Mouse (Mus musculus) lung, postnatal 0 days (tissue): Measurements from ENCODE around the gene Dapk2. TPM values are rescaled to one million over a fixed set of nuclear protein-coding genes. Genes with fewer than 3 reads are reported as not detected.

Source experiments
- ATAC-seq: fragments of 200-750 bp; cut with Nextera tagmentation; 2 replicates; pipeline ENCODE4 v1.8.0; 2017; ENCODE audit warnings: moderate library complexity
- DNase-seq: peaks from one replicate; pipeline ENCODE4 v3.0.0-alpha.2; 2016; ENCODE audit warnings: low spot score
- H3K27ac ChIP-seq: fragments of 300-500 bp; sonication (generic); 2 replicates; pipeline ENCODE4 v1.5.1; 2014; ENCODE audit warnings: antibody characterized with exemption, mild to moderate bottlenecking, low read length, mixed read lengths
- H3K27me3 ChIP-seq: fragments of 300-500 bp; sonication (generic); replicated peaks from 2 replicates; pipeline ENCODE4 v1.6.1; 2014; ENCODE audit warnings: low read length, mixed read lengths; ENCODE audit not compliant: insufficient read depth
- H3K36me3 ChIP-seq: fragments of 300-500 bp; sonication (generic); 2 replicates; pipeline ENCODE4 v1.6.1; 2014; ENCODE audit warnings: low read length, mixed read lengths; ENCODE audit not compliant: insufficient read depth
- H3K4me1 ChIP-seq: fragments of 300-500 bp; sonication (generic); 2 replicates; pipeline ENCODE4 v1.6.1; 2014; ENCODE audit warnings: antibody characterized with exemption, low read depth, low read length, mixed read lengths; ENCODE audit not compliant: insufficient read depth
- H3K4me2 ChIP-seq: fragments of 300-500 bp; sonication (generic); replicated peaks from 2 replicates; pipeline ENCODE4 v1.6.1; 2014; ENCODE audit warnings: low read depth, mild to moderate bottlenecking, low read length, moderate library complexity, mixed read lengths
- H3K4me3 ChIP-seq: fragments of 300-500 bp; sonication (generic); 2 replicates; pipeline ENCODE4 v1.5.1; 2014; ENCODE audit warnings: low read depth, low read length
- H3K9ac ChIP-seq: fragments of 300-500 bp; sonication (generic); replicated peaks from 2 replicates; pipeline ENCODE4 v1.6.1; 2014; ENCODE audit warnings: low read depth, mild to moderate bottlenecking
- H3K9me3 ChIP-seq: fragments of 300-500 bp; sonication (generic); 2 replicates; pipeline ENCODE4 v1.6.1; 2016; ENCODE audit warnings: low read length, mixed read lengths
- CTCF ChIP-seq: IDR thresholded peaks from 2 replicates; pipeline ENCODE4 v1.5.1; 2016; ENCODE audit warnings: antibody characterized with exemption, mild to moderate bottlenecking
- EP300 ChIP-seq: IDR thresholded peaks from 2 replicates; pipeline ENCODE4 v1.6.1; 2016; ENCODE audit warnings: antibody characterized with exemption, mild to moderate bottlenecking, control low read depth
- WGBS: fragments of 180-500 bp; shearing (Covaris S2); extraction: QIAGEN DNeasy Blood & Tissue Kit; methylation state at CpG from one replicate; pipeline ENCODE4 v1.1.7; 2014; 5-methylcytosine and 5-hydroxymethylcytosine counted together
- polyA plus RNA-seq: library from polyadenylated mRNA; unstranded; fragments of >200 nt; fragmentation: Nextera tagmentation; extraction: Ambion mirVana; gene quantifications from 2 replicates; pipeline ENCODE4 v1.2.1, GENCODE M21; 2015

Dapk2 gene
- polyA plus RNA-seq, 1 experiment from 2014 or later, result 60.9 TPM

GRCm38 (mm10) chr9:66184572-66184971, 26.5 kb downstream of the Dapk2 start:
- DNase-seq, result no peak
- WGBS, result 78% methylated on average over 5 of the region's 5 CpGs
- TF ChIP-seq EP300, result no peak
- no peak for TF ChIP-seq CTCF

GRCm38 (mm10) chr9:66186426-66186825, 28.4 kb downstream of the Dapk2 start:
- Histone ChIP-seq H3K27ac (no peak overlapping the region), H3K9me3 (no peaks in the 10 kb centered on the region), H3K36me3 (no peaks in the 10 kb centered on the region), H3K4me1 (no peaks in the 10 kb centered on the region), H3K9ac (no peak overlapping the region), H3K27me3 (no peaks in the 10 kb centered on the region), H3K4me2 (no peak overlapping the region), H3K4me3 (no peak overlapping the region)
- DNase-seq (no peak), ATAC-seq (no peak)
- TF ChIP-seq CTCF (no peak), EP300 (no peak)
- 47% methylated on average over 6 of the region's 6 CpGs for WGBS

More at GRCm38 (mm10) chr9:66184572-66184971, 26.5 kb downstream of the Dapk2 start:
- H3K27me3 ChIP-seq, result no peaks in the 10 kb centered on the region
- ATAC-seq, result no peak
- no peak overlapping the region for H3K27ac ChIP-seq
- peaks cover 2% of the 10 kb centered on the region; the same call in 1 of the 2 replicates for H3K4me1 ChIP-seq
- no peak overlapping the region for H3K4me2 ChIP-seq
- no peak overlapping the region for H3K9ac ChIP-seq
- H3K9me3 ChIP-seq, result no peaks in the 10 kb centered on the region
- H3K4me3 ChIP-seq, result no peak overlapping the region
- no peaks in the 10 kb centered on the region for H3K36me3 ChIP-seq

GRCm38 (mm10) chr9:66189026-66189425, 31.0 kb downstream of the Dapk2 start:
- Histone ChIP-seq H3K4me1 (no peaks in the 10 kb centered on the region), H3K9ac (no peak overlapping the region), H3K4me3 (no peak overlapping the region), H3K9me3 (no peaks in the 10 kb centered on the region), H3K4me2 (no peak overlapping the region), H3K27me3 (no peaks in the 10 kb centered on the region), H3K36me3 (no peaks in the 10 kb centered on the region), H3K27ac (no peak overlapping the region)
- DNase-seq (no peak), ATAC-seq (0 out of 2 replicates have a peak, but pooled peaks have one; percentile 14)
- TF ChIP-seq EP300 (no peak), CTCF (peak; percentile 17; the same call in 1 of the 2 replicates)
- 55% methylated on average over 1 of the region's 1 CpGs for WGBS

GRCm38 (mm10) chr9:66194003-66194402, 36.0 kb downstream of the Dapk2 start:
- no peaks in the 10 kb centered on the region for H3K27me3 ChIP-seq
- no peaks in the 10 kb centered on the region for H3K9me3 ChIP-seq
- DNase-seq (no peak), ATAC-seq (no peak)
- no peak overlapping the region for H3K4me3 ChIP-seq
- H3K36me3 ChIP-seq, result no peaks in the 10 kb centered on the region
- WGBS, result 58% methylated on average over 3 of the region's 3 CpGs
- no peak overlapping the region for H3K9ac ChIP-seq
- peaks cover 4% of the 10 kb centered on the region; the same call in 1 of the 2 replicates for H3K4me1 ChIP-seq
- TF ChIP-seq CTCF, result no peak
- H3K27ac ChIP-seq, result no peak overlapping the region
- H3K4me2 ChIP-seq, result no peak overlapping the region

DNA sequence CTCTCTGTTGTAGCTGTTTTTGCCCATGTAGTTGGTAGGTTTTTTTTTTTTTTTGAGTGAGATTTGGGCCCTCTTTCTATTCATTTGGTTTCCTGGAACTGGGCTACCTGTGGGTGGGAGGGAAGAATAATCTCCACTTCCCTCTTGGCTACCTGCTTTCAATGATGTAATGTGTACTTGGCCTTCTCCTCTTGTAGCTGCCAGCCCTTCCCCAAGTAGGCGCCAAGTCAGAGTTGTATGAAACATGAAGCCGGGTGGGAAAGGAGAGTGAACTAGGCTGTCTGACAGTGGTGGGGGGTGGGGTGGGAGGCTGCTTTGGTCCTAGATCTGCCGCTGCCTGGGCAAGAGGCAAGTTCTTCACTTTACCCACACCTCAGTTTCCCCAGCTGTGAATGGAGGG, 38.5 kb downstream of the Dapk2 start:
- no peak for TF ChIP-seq CTCF
- TF ChIP-seq EP300, result no peak
- H3K36me3 ChIP-seq, result no peaks in the 10 kb centered on the region
- WGBS, result 37% methylated on average over 3 of the region's 3 CpGs
- peaks cover 4% of the 10 kb centered on the region; the same call in 1 of the 2 replicates for H3K4me1 ChIP-seq
- H3K27me3 ChIP-seq, result no peaks in the 10 kb centered on the region
- no peak overlapping the region for H3K4me3 ChIP-seq
- H3K4me2 ChIP-seq, result no peak overlapping the region
- peak overlapping the region; percentile 14; the same call in 1 of the 2 replicates for H3K27ac ChIP-seq
- peak; percentile 83 for DNase-seq
- ATAC-seq, result peak; percentile 80
- H3K9ac ChIP-seq, result no peak overlapping the region
- no peaks in the 10 kb centered on the region for H3K9me3 ChIP-seq

- H3K9ac ChIP-seq, result no peak overlapping the region
- no peak overlapping the region for H3K4me2 ChIP-seq
- H3K27me3 ChIP-seq, result no peaks in the 10 kb centered on the region
- TF ChIP-seq CTCF (no peak), EP300 (no peak)
- no peak overlapping the region for H3K4me3 ChIP-seq
- DNase-seq (no peak), ATAC-seq (no peak)
- 100% methylated on average over 1 of the region's 1 CpGs for WGBS
- H3K36me3 ChIP-seq, result no peaks in the 10 kb centered on the region
- H3K4me1 ChIP-seq, result peaks cover 4% of the 10 kb centered on the region; the same call in 1 of the 2 replicates
- no peaks in the 10 kb centered on the region for H3K9me3 ChIP-seq
- no peak overlapping the region for H3K27ac ChIP-seq
Measured at GRCm38 (mm10) chr9:66198533-66198932, 40.5 kb downstream of the Dapk2 start.
